Mouse (Mus musculus) liver, adult 2 months (tissue): ENCODE data around the gene Atp1b3. TPM values are rescaled to one million over a fixed set of nuclear protein-coding genes. Genes with fewer than 3 reads are reported as not detected.

ENCODE experiments used
- DNase-seq: peaks from one replicate; pipeline ENCODE4 v3.0.0-alpha.2; 2011; ENCODE audit warnings: low read depth, low spot score; ENCODE audit errors: extremely low read depth
- H3K27ac ChIP-seq: fragments of 200-500 bp; replicated peaks from 2 replicates; pipeline ENCODE4 v1.5.1; 2012; ENCODE audit warnings: low read depth, mild to moderate bottlenecking, control low read depth, inconsistent platforms, low read length; ENCODE audit not compliant: insufficient read depth
- H3K27me3 ChIP-seq: fragments of 200-500 bp; 2 replicates; pipeline ENCODE4 v1.6.1; 2012; ENCODE audit warnings: mild to moderate bottlenecking, moderate library complexity, low read length, inconsistent platforms; ENCODE audit not compliant: control insufficient read depth, insufficient read depth
- H3K36me3 ChIP-seq: fragments of 200-500 bp; 2 replicates; pipeline ENCODE4 v1.6.1; 2012; ENCODE audit warnings: low read length, inconsistent platforms; ENCODE audit not compliant: control insufficient read depth, insufficient read depth
- H3K4me1 ChIP-seq: fragments of 200-500 bp; 2 replicates; pipeline ENCODE4 v1.6.1; 2011; ENCODE audit warnings: low read length; ENCODE audit not compliant: control insufficient read depth, insufficient read depth
- H3K4me3 ChIP-seq: fragments of 200-500 bp; 2 replicates; pipeline ENCODE4 v1.5.1; 2011; ENCODE audit warnings: low read depth, mild to moderate bottlenecking, control low read depth, low read length, moderate library complexity; ENCODE audit not compliant: insufficient read depth
- H3K79me2 ChIP-seq: fragments of 200-500 bp; 2 replicates; pipeline ENCODE4 v1.6.1; 2012; ENCODE audit warnings: inconsistent platforms, mild to moderate bottlenecking, low read length, moderate library complexity; ENCODE audit not compliant: control insufficient read depth, insufficient read depth
- H3K9ac ChIP-seq: fragments of 200-500 bp; 2 replicates; pipeline ENCODE4 v1.6.1; 2012; ENCODE audit warnings: low read depth, mild to moderate bottlenecking, control low read depth, inconsistent platforms, low read length
- CTCF ChIP-seq: fragments of 200-500 bp; IDR thresholded peaks from 2 replicates; pipeline ENCODE4 v1.5.1; 2011; ENCODE audit warnings: low read depth, low read length, control low read depth
- POLR2A ChIP-seq: fragments of 200-500 bp; IDR thresholded peaks from 2 replicates; pipeline ENCODE4 v1.6.1; 2011; ENCODE audit warnings: low read length, control low read depth; ENCODE audit not compliant: insufficient read depth; ENCODE audit errors: extremely low read depth
- WGBS: fragments of 180-500 bp; shearing (Covaris S2); methylation state at CpG from one replicate; pipeline ENCODE4 v1.1.7; 2018; 5-methylcytosine and 5-hydroxymethylcytosine counted together
- polyA plus RNA-seq: library from polyadenylated mRNA; depleted of rRNA; stranded (reverse); fragments of >200 nt; gene quantifications from 2 replicates; pipeline ENCODE4 v1.2.3, GENCODE M21; 2012
- total RNA-seq: library from RNA; depleted of rRNA; stranded (reverse); fragments of >200 nt; gene quantifications from 2 replicates; pipeline ENCODE4 v1.2.3, GENCODE M21; 2014

The Atp1b3 gene
- total and polyA plus RNA-seq, 2 experiments = 13.5 to 22.3 TPM

DNA sequence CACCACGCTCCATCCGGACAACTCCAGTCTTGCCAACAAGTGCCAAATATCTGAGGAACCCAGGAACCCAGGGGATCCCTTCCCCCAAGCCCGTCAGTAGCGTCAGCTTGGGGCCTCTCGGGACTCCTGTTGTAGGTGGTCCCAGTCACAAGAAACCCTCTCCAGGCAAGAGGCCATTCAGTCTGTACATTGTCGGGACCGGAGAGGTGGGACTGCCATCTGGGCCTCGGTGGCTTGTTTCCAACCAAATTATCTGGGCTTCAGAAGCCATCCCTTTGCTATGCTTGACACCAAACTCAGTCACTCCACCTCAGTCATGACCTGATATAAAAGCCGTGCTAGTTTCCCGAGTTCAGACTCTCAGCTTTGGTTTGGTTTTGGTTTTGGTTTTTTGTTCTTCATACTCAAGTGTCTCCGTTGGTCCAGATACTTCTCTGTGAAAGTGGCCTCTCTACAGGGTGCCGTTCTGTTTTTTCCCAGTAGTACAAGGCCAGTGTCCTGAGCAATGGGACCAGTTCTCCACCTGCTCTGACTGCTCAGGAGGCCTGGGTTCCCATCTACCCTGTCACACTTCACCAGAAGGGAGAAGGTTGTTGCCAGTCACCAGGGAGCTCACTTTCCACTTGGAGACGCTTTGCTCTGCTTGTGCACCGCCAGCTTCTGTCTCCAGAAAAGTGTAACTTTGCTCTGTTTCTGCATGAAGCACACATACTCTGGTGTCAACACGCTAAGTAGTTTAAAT lies 41.7 kb downstream of the Atp1b3 start:
- H3K4me1 ChIP-seq = no peaks in the 10 kb centered on the region
- no peak overlapping the region for H3K4me3 ChIP-seq
- H3K27ac ChIP-seq = no peak overlapping the region
- TF ChIP-seq POLR2A (no peak), CTCF (no peak)
- no peaks in the 10 kb centered on the region for H3K27me3 ChIP-seq
- no peak overlapping the region for H3K9ac ChIP-seq
- peaks cover 5% of the 10 kb centered on the region; the same call in 1 of the 2 replicates for H3K36me3 ChIP-seq
- DNase-seq = no peak
- no peaks in the 10 kb centered on the region for H3K79me2 ChIP-seq
- 94% methylated on average over 15 of the region's 15 CpGs for WGBS

DNA sequence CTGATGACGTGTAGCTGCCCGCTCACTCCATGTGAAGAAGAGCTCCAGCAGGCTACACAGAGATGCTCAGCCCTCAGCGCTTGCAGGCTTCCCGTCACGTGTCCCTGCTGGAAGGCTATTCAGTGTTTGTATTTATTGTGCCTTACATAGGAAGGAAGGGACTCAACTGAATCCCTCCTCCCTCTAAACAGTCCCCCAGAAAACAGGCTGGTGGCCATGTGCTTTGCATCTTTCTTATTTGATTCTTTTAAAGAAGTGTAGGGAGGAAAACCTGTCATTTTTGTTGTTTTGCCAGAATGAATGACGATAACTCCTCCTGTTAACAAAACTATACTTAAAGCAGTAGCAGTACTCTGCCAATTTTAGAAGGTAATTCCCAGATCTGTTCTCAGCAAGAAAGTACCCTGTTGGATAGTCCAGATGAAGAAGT lies 43.7 kb downstream of the Atp1b3 start:
- Histone ChIP-seq H3K9ac (no peak overlapping the region), H3K27me3 (no peaks in the 10 kb centered on the region), H3K79me2 (no peaks in the 10 kb centered on the region), H3K36me3 (peaks cover 9% of the 10 kb centered on the region; the same call in 1 of the 2 replicates), H3K4me1 (no peaks in the 10 kb centered on the region), H3K4me3 (no peak overlapping the region), H3K27ac (no peak overlapping the region)
- DNase-seq = no peak
- WGBS = 95% methylated on average over 6 of the region's 6 CpGs
- no peak for TF ChIP-seq CTCF
- no peak for TF ChIP-seq POLR2A

DNA sequence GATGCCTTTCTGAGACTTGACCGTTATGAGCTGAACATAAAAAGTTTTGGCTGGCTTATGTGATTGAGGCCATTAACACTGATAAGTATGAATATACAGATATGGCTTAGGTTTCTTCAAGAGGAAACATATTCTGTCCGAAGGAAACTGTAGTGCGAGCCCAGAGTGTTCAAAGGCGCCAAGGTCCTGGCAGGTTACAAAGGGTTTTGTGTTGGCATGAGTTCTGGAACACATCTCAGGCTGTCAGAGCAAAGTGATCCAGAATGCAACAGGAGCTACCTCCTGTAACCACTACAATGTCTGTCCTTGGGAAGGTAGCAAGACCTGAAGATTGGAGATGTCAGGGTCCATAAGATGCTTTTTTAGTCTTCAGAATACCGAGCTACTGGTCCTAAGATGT lies 44.9 kb downstream of the Atp1b3 start:
- DNase-seq = no peak
- 91% methylated on average over 5 of the region's 5 CpGs for WGBS
- Histone ChIP-seq H3K36me3 (peaks cover 9% of the 10 kb centered on the region; the same call in 1 of the 2 replicates), H3K27me3 (no peaks in the 10 kb centered on the region), H3K9ac (no peak overlapping the region), H3K4me3 (no peak overlapping the region), H3K4me1 (no peaks in the 10 kb centered on the region), H3K27ac (no peak overlapping the region), H3K79me2 (no peaks in the 10 kb centered on the region)
- TF ChIP-seq POLR2A (no peak), CTCF (no peak)

DNA sequence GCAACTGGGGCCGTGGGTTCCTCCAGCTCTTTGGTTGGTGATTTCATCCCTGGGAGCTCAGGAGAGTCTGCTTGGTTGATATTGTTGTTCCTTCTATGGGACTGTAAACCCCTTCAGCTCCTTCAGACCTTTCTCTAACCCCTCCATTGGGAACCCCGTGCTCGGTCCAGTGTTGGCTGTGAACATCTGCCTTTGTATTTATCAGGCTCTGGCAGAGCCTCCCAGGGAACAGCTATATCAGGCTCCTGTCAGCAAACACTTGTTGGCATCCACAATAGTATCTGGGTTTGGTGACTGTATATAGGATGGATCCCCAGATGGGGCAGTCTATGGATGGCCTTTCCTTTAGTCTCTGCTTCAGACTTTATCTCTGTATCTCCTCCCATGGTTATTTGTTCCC lies 52.2 kb downstream of the Atp1b3 start:
- Histone ChIP-seq H3K4me1 (no peaks in the 10 kb centered on the region), H3K27ac (no peak overlapping the region), H3K4me3 (no peak overlapping the region), H3K9ac (no peak overlapping the region), H3K27me3 (no peaks in the 10 kb centered on the region), H3K79me2 (no peaks in the 10 kb centered on the region), H3K36me3 (peaks cover 14% of the 10 kb centered on the region)
- no peak for DNase-seq
- no peak for TF ChIP-seq POLR2A
- TF ChIP-seq CTCF = no peak
- 98% methylated on average over 3 of the region's 3 CpGs for WGBS

DNA sequence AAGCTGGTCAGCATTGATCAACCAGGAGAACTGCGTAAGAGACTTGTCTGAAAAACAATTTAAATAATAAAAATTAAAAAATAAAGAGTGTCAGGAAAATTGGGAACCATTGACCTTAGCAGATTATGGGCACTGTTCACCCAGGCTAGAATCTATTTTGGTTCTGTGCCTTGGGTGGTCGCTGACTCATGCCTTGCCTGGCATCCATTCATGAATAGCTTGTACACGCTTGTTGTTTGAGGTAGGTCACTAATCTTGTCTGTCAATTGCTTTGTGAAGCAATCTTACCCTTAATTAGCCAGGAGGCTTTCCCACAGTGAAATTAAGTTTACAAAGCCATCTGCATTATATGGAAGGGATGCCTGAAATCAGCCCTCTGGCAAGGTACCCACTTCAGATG lies 55.4 kb downstream of the Atp1b3 start:
- Histone ChIP-seq H3K4me1 (no peaks in the 10 kb centered on the region), H3K4me3 (no peak overlapping the region), H3K79me2 (no peaks in the 10 kb centered on the region), H3K36me3 (peaks cover 15% of the 10 kb centered on the region), H3K27me3 (no peaks in the 10 kb centered on the region), H3K9ac (no peak overlapping the region), H3K27ac (no peak overlapping the region)
- 84% methylated on average over 3 of the region's 3 CpGs for WGBS
- TF ChIP-seq CTCF = no peak
- TF ChIP-seq POLR2A = no peak
- no peak for DNase-seq

DNA sequence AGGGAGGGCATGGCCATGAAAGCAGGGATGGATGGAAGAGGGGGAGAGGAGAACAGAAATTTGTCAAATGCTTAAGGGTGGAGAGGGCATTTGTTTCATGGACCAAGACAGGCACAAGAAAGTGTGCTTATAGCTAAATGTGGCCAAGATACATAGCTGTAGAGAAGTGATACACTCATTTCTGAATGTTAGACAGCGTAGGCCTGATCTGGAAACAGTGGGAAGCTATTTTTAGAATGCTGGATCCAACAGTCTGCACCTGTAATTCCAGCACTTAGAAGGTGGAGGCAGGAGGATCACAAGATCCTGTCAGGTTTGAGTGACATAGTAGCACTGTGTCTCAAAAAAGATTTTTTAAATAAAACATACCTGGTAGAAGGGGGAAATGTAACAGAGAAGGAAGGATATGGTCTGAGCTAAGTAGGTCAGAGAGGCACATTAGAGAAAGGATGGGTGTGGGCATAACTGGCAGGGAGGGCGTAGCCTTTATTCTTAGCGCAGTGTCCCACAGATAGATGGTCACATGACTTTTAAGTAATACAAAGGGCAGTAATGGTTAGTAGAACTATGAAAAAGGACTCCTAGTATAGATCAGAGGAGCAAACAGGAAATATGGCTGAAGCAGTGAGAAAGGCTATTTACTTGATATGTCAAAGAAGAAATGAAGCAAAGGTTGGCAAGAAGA lies 64.8 kb downstream of the Atp1b3 start:
- Histone ChIP-seq H3K36me3 (peaks cover 18% of the 10 kb centered on the region), H3K4me1 (no peaks in the 10 kb centered on the region), H3K27me3 (no peaks in the 10 kb centered on the region), H3K79me2 (no peaks in the 10 kb centered on the region), H3K27ac (no peak overlapping the region), H3K9ac (no peak overlapping the region), H3K4me3 (no peak overlapping the region)
- no peak for TF ChIP-seq CTCF
- no peak for TF ChIP-seq POLR2A
- WGBS = 91% methylated on average over 3 of the region's 3 CpGs
- DNase-seq = no peak
